Mouse (Mus musculus) spleen, adult 2 months (tissue): ENCODE results near the gene Cachd1.

ENCODE experiments used
- CTCF ChIP-seq: fragments of 200-500 bp; IDR thresholded peaks from 2 replicates; pipeline ENCODE4 v1.5.1; 2011; ENCODE audit warnings: mild to moderate bottlenecking, inconsistent platforms; ENCODE audit not compliant: insufficient read depth, insufficient read length, insufficient replicate concordance; ENCODE audit errors: extremely low read depth
- POLR2A ChIP-seq: fragments of 200-500 bp; IDR thresholded peaks from 2 replicates; pipeline ENCODE4 v1.6.1; 2011; ENCODE audit warnings: low read depth, low read length, inconsistent platforms

DNA sequence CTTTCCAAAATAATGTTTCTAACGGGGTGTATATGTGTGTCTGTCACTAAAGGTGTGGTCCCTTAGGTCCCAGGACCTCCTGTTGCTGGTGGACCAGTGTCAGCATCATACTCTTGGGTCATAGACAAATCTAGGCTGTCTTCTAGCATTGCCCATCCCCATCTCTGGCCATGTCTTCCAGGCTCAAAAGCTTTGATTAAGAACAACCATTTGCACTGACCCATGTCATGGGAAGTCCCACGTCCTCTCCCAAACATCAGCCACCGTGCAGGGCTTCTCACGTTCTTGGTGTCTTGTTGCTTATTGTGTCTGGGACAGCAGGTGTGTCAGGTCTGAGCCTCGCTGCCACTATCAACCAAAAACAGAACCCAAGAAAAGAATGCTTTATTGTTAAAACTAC is 219.1 kb downstream of the Cachd1 start:
- TF ChIP-seq CTCF (no peak), POLR2A (no peak)
